Mouse (Mus musculus) embryonic facial prominence, embryonic 14.5 days (tissue): ENCODE data around the gene Etv6. TPM values are rescaled to one million over a fixed set of nuclear protein-coding genes. Genes with fewer than 3 reads are reported as not detected.

ENCODE experiments used
- ATAC-seq: fragments of 200-750 bp; cut with Nextera tagmentation; 2 replicates; pipeline ENCODE4 v1.8.0; 2017; ENCODE audit warnings: low read depth, moderate number of reproducible peaks, moderate TSS enrichment
- DNase-seq: peaks from one replicate; pipeline ENCODE4 v3.0.0-alpha.2; 2015; ENCODE audit warnings: low spot score
- H3K27ac ChIP-seq: fragments of 300-500 bp; sonication (generic); replicated peaks from 2 replicates; pipeline ENCODE4 v1.5.1; 2014; ENCODE audit warnings: low read depth, mild to moderate bottlenecking, low read length, moderate library complexity
- H3K27me3 ChIP-seq: fragments of 300-500 bp; sonication (generic); replicated peaks from 2 replicates; pipeline ENCODE4 v1.6.1; 2014; ENCODE audit warnings: low read length; ENCODE audit not compliant: control insufficient read depth, insufficient read depth
- H3K36me3 ChIP-seq: fragments of 300-500 bp; sonication (generic); 2 replicates; pipeline ENCODE4 v1.6.1; 2014; ENCODE audit warnings: low read length, mixed read lengths; ENCODE audit not compliant: control insufficient read depth, insufficient read depth
- H3K4me1 ChIP-seq: fragments of 300-500 bp; sonication (generic); 2 replicates; pipeline ENCODE4 v1.6.1; 2014; ENCODE audit warnings: antibody characterized with exemption, low read length; ENCODE audit not compliant: control insufficient read depth, insufficient read depth
- H3K4me2 ChIP-seq: fragments of 300-500 bp; sonication (generic); 2 replicates; pipeline ENCODE4 v1.6.1; 2014; ENCODE audit warnings: low read depth, mild to moderate bottlenecking, low read length, moderate library complexity, mixed read lengths
- H3K4me3 ChIP-seq: fragments of 300-500 bp; sonication (generic); 2 replicates; pipeline ENCODE4 v1.5.1; 2014; ENCODE audit warnings: low read depth, mild to moderate bottlenecking, low read length
- H3K9ac ChIP-seq: fragments of 300-500 bp; sonication (generic); 2 replicates; pipeline ENCODE4 v1.6.1; 2014; ENCODE audit warnings: low read depth, mild to moderate bottlenecking, low read length, moderate library complexity, mixed read lengths
- H3K9me3 ChIP-seq: fragments of 300-500 bp; sonication (generic); 2 replicates; pipeline ENCODE4 v1.6.1; 2016; ENCODE audit warnings: low read length; ENCODE audit not compliant: control insufficient read depth
- WGBS: fragments of 180-500 bp; shearing (Covaris S2); extraction: QIAGEN DNeasy Blood & Tissue Kit; methylation state at CpG from one replicate; pipeline ENCODE4 v1.1.7; 2014; 5-methylcytosine and 5-hydroxymethylcytosine counted together
- polyA plus RNA-seq: library from polyadenylated mRNA; unstranded; fragments of >200 nt; fragmentation: Nextera tagmentation; extraction: Ambion mirVana; gene quantifications from 2 replicates; pipeline ENCODE4 v1.2.1, GENCODE M21; 2014

Etv6 gene
- polyA plus RNA-seq, 1 experiment from 2014 or later: 12.4 TPM

- Histone ChIP-seq H3K27me3 (no peaks in the 10 kb centered on the region), H3K27ac (no peak overlapping the region), H3K9ac (no peak overlapping the region), H3K4me1 (no peaks in the 10 kb centered on the region), H3K9me3 (0 out of 2 replicates have a peak, but pooled peaks cover 4% of the 10 kb centered on the region), H3K36me3 (peaks cover 21% of the 10 kb centered on the region), H3K4me3 (no peak overlapping the region), H3K4me2 (no peak overlapping the region)
- ATAC-seq (no peak), DNase-seq (no peak)
- 24% methylated on average over 3 of the region's 3 CpGs for WGBS
Measured at GRCm38 (mm10) chr6:134243119-134243518, 207.6 kb downstream of the Etv6 start.

- H3K9ac ChIP-seq: no peak overlapping the region
- no peak overlapping the region for H3K27ac ChIP-seq
- ATAC-seq (no peak), DNase-seq (no peak)
- peaks cover 25% of the 10 kb centered on the region for H3K36me3 ChIP-seq
- no peak overlapping the region for H3K4me3 ChIP-seq
- 0 out of 2 replicates have a peak, but pooled peaks cover 4% of the 10 kb centered on the region for H3K9me3 ChIP-seq
- H3K4me1 ChIP-seq: no peaks in the 10 kb centered on the region
- no peaks in the 10 kb centered on the region for H3K27me3 ChIP-seq
- WGBS: 70% methylated on average over 4 of the region's 4 CpGs
- no peak overlapping the region for H3K4me2 ChIP-seq
Measured at GRCm38 (mm10) chr6:134243546-134243945, 208.0 kb downstream of the Etv6 start.

DNA sequence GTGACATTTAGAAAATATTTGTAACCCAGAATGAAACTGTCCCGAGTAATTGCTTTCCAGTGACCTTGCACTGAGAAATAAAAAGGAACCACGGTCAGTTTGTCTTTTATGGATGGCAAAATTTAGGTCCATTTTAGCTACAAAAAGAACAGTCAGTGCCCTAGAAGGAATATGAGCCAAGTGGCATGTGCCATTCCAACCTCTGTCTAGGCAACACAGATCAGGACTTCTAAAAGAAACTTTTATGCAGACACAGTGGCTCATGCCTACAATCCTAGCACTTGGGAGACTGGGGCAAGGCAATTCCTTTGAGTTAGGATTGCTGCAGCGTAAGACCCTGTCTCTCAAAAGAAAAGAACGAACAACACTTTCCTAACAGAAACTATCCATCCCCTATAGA is 208.6 kb downstream of the Etv6 start:
- H3K36me3 ChIP-seq: peaks cover 31% of the 10 kb centered on the region
- H3K9me3 ChIP-seq: 0 out of 2 replicates have a peak, but pooled peaks cover 4% of the 10 kb centered on the region
- ATAC-seq (no peak), DNase-seq (no peak)
- H3K9ac ChIP-seq: no peak overlapping the region
- H3K27ac ChIP-seq: no peak overlapping the region
- no peaks in the 10 kb centered on the region for H3K4me1 ChIP-seq
- no peak overlapping the region for H3K4me2 ChIP-seq
- WGBS: 94% methylated on average over 4 of the region's 4 CpGs
- H3K4me3 ChIP-seq: no peak overlapping the region
- no peaks in the 10 kb centered on the region for H3K27me3 ChIP-seq

DNA sequence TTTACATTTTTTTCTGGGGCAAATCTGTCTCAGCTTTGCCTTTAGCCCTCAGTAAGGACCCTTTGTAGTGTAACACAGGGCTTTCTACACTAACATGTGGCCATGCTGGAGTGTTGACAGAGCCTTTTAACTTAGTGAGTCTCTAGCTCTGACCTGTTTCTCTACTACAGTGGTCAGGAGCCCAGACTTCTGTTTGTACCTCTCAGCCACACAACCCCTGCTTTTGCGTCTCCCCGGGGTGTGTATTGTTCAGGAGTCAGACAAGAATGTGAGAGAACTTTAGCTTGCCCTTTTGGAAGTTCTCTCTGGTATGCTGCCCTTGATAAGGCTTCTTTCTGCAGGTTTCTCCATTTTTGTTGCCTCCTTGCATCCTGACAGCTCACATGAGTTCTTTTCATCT is 210.6 kb downstream of the Etv6 start:
- no peak overlapping the region for H3K4me2 ChIP-seq
- DNase-seq (no peak), ATAC-seq (no peak)
- no peak overlapping the region for H3K27ac ChIP-seq
- peaks cover 20% of the 10 kb centered on the region for H3K36me3 ChIP-seq
- WGBS: 68% methylated on average over 2 of the region's 2 CpGs
- H3K9ac ChIP-seq: no peak overlapping the region
- H3K9me3 ChIP-seq: no peaks in the 10 kb centered on the region
- H3K4me1 ChIP-seq: no peaks in the 10 kb centered on the region
- H3K4me3 ChIP-seq: no peak overlapping the region
- H3K27me3 ChIP-seq: no peaks in the 10 kb centered on the region

GRCm38 (mm10) chr6:134247324-134247723 is 211.8 kb downstream of the Etv6 start:
- Histone ChIP-seq H3K27me3 (no peaks in the 10 kb centered on the region), H3K36me3 (peaks cover 26% of the 10 kb centered on the region), H3K4me3 (no peak overlapping the region), H3K9ac (no peak overlapping the region), H3K4me2 (no peak overlapping the region), H3K9me3 (no peaks in the 10 kb centered on the region), H3K27ac (no peak overlapping the region), H3K4me1 (no peaks in the 10 kb centered on the region)
- DNase-seq: no peak
- WGBS: 89% methylated on average over 9 of the region's 9 CpGs
- ATAC-seq: no peak

DNA sequence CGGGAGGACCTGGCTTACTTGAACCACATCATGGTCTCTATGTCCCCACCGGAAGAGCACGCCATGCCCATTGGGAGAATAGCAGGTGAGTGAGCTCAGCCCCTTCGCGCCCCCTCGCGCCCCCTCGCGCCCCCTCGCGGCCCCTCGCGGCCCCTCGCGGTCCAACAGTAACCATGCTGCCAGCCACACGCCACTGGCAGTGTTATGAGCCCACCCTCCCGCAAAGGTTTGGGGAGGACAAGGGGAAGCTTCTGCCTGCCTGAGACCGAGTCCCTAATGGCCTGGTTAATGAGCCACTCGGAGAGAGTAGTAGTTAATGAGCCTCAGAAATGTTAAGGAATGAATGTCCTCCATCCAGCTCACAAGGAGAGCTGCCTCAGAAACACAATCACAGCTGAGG is 213.2 kb downstream of the Etv6 start:
- Histone ChIP-seq H3K9me3 (no peaks in the 10 kb centered on the region), H3K4me2 (no peak overlapping the region), H3K4me1 (no peaks in the 10 kb centered on the region), H3K27me3 (no peaks in the 10 kb centered on the region), H3K9ac (no peak overlapping the region), H3K27ac (no peak overlapping the region), H3K4me3 (no peak overlapping the region), H3K36me3 (peaks cover 26% of the 10 kb centered on the region)
- ATAC-seq (no peak), DNase-seq (no peak)
- 84% methylated on average over 19 of the region's 19 CpGs for WGBS

DNA sequence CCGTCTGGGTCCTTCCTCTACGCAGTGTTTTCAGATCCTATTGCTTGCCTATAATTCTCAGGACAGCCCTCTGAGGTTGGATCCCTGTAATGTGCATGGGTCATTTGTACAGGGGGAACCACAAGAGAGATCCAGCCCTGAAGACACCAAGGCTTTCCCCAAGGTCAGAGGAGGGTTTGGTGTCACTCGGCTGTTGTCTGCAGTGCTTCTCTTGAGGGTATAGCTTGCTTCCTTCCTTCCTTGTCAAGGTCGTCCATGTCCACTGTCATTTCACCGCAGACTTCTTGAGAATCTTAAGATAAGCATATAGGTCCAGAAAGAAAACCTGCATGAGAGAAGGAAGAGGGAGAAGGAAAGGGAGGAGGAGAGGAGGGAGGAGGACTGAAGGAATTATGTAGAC is 215.3 kb downstream of the Etv6 start:
- Histone ChIP-seq H3K36me3 (peaks cover 26% of the 10 kb centered on the region), H3K4me3 (no peak overlapping the region), H3K9me3 (no peaks in the 10 kb centered on the region), H3K9ac (no peak overlapping the region), H3K27ac (no peak overlapping the region), H3K4me2 (no peak overlapping the region), H3K4me1 (no peaks in the 10 kb centered on the region), H3K27me3 (no peaks in the 10 kb centered on the region)
- ATAC-seq (no peak), DNase-seq (no peak)
- 85% methylated on average over 5 of the region's 5 CpGs for WGBS

- Histone ChIP-seq H3K4me3 (no peak overlapping the region), H3K9ac (no peak overlapping the region), H3K4me2 (no peak overlapping the region), H3K9me3 (no peaks in the 10 kb centered on the region), H3K4me1 (no peaks in the 10 kb centered on the region), H3K27ac (no peak overlapping the region), H3K36me3 (peaks cover 26% of the 10 kb centered on the region), H3K27me3 (no peaks in the 10 kb centered on the region)
- 84% methylated on average over 8 of the region's 8 CpGs for WGBS
- ATAC-seq (no peak), DNase-seq (no peak)
Measured at GRCm38 (mm10) chr6:134251364-134251763, 215.9 kb downstream of the Etv6 start.

- Histone ChIP-seq H3K4me1 (no peaks in the 10 kb centered on the region), H3K9ac (no peak overlapping the region), H3K4me3 (no peak overlapping the region), H3K36me3 (peaks cover 26% of the 10 kb centered on the region), H3K27ac (no peak overlapping the region), H3K4me2 (no peak overlapping the region), H3K27me3 (no peaks in the 10 kb centered on the region), H3K9me3 (no peaks in the 10 kb centered on the region)
- 93% methylated on average over 8 of the region's 8 CpGs for WGBS
- DNase-seq (no peak), ATAC-seq (no peak)
Measured at GRCm38 (mm10) chr6:134252081-134252755, 216.7 kb downstream of the Etv6 start.
